Mouse (Mus musculus) cerebellum, adult 2 months (tissue): ENCODE results near the gene Fhod1. TPM values are rescaled to one million over a fixed set of nuclear protein-coding genes. Genes with fewer than 3 reads are reported as not detected.
A peak's percentile ranks its signal among the peaks of the same experiment; 100 is the strongest.

Experiments
- DNase-seq, 2 experiments: peaks; one replicate each; pipeline ENCODE4 v3.0.0; 2021
- H3K27ac ChIP-seq: fragments of 200-500 bp; 2 replicates; pipeline ENCODE4 v1.5.1; 2012; ENCODE audit warnings: low read length, control low read depth, inconsistent platforms; ENCODE audit not compliant: insufficient read depth
- H3K27me3 ChIP-seq: fragments of 200-500 bp; 2 replicates; pipeline ENCODE4 v1.6.1; 2012; ENCODE audit warnings: inconsistent platforms, mild to moderate bottlenecking, low read length, moderate library complexity; ENCODE audit not compliant: control insufficient read depth, insufficient read depth
- H3K4me1 ChIP-seq: fragments of 200-500 bp; 2 replicates; pipeline ENCODE4 v1.6.1; 2011; ENCODE audit warnings: low read length; ENCODE audit not compliant: control insufficient read depth, insufficient read depth
- H3K4me3 ChIP-seq: fragments of 200-500 bp; replicated peaks from 2 replicates; pipeline ENCODE3; 2011; ENCODE audit warnings: mild to moderate bottlenecking, low read depth, low read length, control low read depth; ENCODE audit not compliant: insufficient read depth
- CTCF ChIP-seq: fragments of 200-500 bp; IDR thresholded peaks from 2 replicates; pipeline ENCODE4 v1.5.1; 2011; ENCODE audit warnings: low read depth, mild to moderate bottlenecking, control low read depth, low read length, moderate library complexity, borderline replicate concordance; ENCODE audit not compliant: insufficient read depth
- POLR2A ChIP-seq: fragments of 200-500 bp; IDR thresholded peaks from 2 replicates; pipeline ENCODE4 v1.6.1; 2011; ENCODE audit warnings: low read length, control low read depth, borderline replicate concordance; ENCODE audit not compliant: insufficient read depth
- WGBS: fragments of 180-500 bp; shearing (Covaris S2); methylation state at CpG from one replicate; pipeline ENCODE4 v1.1.7; 2018; 5-methylcytosine and 5-hydroxymethylcytosine counted together
- polyA plus RNA-seq: library from polyadenylated mRNA; depleted of rRNA; stranded (reverse); fragments of >200 nt; gene quantifications from 2 replicates; pipeline ENCODE4 v1.2.3, GENCODE M21; 2012

Fhod1 gene
- polyA plus RNA-seq, 1 experiment, result 4.0 TPM

DNA sequence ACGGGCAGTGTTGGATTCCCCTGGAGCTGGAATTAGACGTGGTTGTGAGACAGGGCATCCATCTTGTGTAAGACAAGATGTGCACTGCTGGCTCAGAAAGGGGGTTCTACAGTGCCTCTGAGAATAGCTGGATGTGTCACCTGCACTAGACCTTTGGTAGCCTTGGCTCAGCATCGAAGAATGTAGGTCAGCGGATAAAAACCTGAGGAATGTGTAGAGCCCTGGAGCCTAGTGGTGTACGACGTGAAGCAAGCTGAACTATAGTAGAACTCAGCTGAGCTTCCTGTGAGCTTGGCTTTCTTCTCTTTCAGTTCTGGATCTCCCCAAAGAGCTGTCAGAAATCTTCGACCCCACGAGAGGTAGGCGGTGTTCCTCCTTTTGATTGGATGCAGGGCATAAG is 43.9 kb downstream of the Fhod1 start:
- no peak overlapping the region for H3K4me3 ChIP-seq
- peak in 1 of 2 experiments; percentile 20 for DNase-seq
- WGBS, result 66% methylated on average over 9 of the region's 9 CpGs
- no peak for TF ChIP-seq CTCF
- no peak for TF ChIP-seq POLR2A
- H3K27me3 ChIP-seq, result no peaks in the 10 kb centered on the region
- H3K4me1 ChIP-seq, result peaks cover 41% of the 10 kb centered on the region
- no peak overlapping the region for H3K27ac ChIP-seq

- WGBS, result 70% methylated on average over 8 of the region's 8 CpGs
- Histone ChIP-seq H3K4me3 (no peak overlapping the region), H3K4me1 (peaks cover 41% of the 10 kb centered on the region), H3K27me3 (no peaks in the 10 kb centered on the region), H3K27ac (no peak overlapping the region)
- no peak for TF ChIP-seq CTCF
- TF ChIP-seq POLR2A, result no peak
- no peak for DNase-seq
These were observed 44.4 kb downstream of the Fhod1 start for GRCm38 (mm10) chr8:105303396-105303795.

DNA sequence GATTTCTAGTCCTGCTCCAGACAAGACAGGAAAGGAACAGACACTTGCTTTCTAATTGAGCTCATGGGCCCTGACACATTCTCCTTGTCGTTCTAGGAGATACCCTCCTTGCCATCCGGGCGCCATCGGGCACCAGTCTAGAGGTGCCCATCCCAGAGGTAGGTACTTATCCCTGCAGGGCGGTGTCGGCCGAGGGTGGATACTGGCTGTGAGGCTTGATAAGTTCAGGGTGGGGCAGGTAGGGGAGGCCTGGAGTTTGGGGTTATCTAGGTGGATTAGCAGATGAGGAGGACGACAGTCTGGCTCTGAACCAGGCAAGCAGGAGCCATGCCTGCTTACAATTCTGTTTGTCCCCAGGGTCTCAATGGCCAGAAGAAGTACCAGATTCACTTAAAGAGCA is 47.8 kb downstream of the Fhod1 start:
- 94% methylated on average over 8 of the region's 8 CpGs for WGBS
- H3K4me3 ChIP-seq, result no peak overlapping the region

GRCm38 (mm10) chr8:105298351-105299252 is 49.2 kb downstream of the Fhod1 start:
- WGBS, result 29% methylated on average over 18 of the region's 18 CpGs

More for the DNA sequence above, 47.8 kb downstream of the Fhod1 start:
- no peak for TF ChIP-seq POLR2A
- TF ChIP-seq CTCF, result no peak
- no peak for DNase-seq
- no peak overlapping the region for H3K27ac ChIP-seq
- H3K27me3 ChIP-seq, result no peaks in the 10 kb centered on the region
- H3K4me1 ChIP-seq, result peaks cover 24% of the 10 kb centered on the region

DNA sequence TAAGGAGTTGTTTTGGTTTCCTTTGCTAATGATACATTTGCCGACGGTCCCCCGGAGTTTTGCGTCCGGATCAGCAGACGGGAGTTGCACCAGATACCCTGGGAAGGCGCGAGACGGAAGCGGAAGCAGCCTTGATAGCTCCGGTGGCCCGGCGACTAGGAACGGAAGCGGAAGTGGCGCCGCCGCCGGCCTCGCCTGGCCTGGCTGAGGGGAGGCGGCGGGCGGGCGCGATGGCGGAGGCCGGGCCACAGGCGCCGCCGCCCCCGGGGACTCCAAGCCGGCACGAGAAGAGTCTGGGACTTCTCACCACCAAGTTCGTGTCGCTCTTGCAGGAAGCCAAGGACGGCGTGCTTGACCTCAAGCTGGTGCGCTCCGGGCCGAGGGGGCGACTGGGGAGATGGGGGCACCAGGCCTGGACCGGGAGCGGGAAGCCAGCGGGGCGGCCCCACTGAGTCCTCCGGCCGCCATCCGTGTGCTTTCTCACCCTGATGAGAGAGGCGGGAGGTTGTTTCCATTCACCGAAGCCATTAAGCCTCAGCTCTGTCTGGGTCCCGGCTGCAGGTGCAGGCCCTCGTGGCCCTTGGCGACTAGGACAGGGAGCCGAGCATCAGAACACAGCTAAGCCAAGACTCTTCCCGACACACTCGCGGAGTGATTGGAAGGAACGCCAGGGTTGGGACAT is 50.1 kb downstream of the Fhod1 start, which contains the start of gene E2f4:
Gene E2f4 (plus strand): TSS at position 153 of the 682 bp plus-strand sequence.
- TF ChIP-seq POLR2A, result peak; percentile 42; the same call in 1 of the 2 replicates
- no peak for TF ChIP-seq CTCF
- H3K4me3 ChIP-seq, result peak within 1 kb of the TSS; percentile 92
- H3K27ac ChIP-seq, result peak within 1 kb of the TSS; percentile 59
- peaks cover 31% of the 10 kb centered on the region for H3K4me1 ChIP-seq
- H3K27me3 ChIP-seq, result no peaks in the 10 kb centered on the region
- under 1% methylated on average over 58 of the region's 58 CpGs for WGBS
- peak; percentile 91 to 94 for DNase-seq

More at GRCm38 (mm10) chr8:105298351-105299252, 49.2 kb downstream of the Fhod1 start:
- H3K27me3 ChIP-seq, result no peaks in the 10 kb centered on the region
- no peak for TF ChIP-seq POLR2A
- TF ChIP-seq CTCF, result no peak
- no peak for DNase-seq
- peaks cover 24% of the 10 kb centered on the region for H3K4me1 ChIP-seq
- H3K27ac ChIP-seq, result no peak overlapping the region
- peak overlapping the region; percentile 92 for H3K4me3 ChIP-seq

DNA sequence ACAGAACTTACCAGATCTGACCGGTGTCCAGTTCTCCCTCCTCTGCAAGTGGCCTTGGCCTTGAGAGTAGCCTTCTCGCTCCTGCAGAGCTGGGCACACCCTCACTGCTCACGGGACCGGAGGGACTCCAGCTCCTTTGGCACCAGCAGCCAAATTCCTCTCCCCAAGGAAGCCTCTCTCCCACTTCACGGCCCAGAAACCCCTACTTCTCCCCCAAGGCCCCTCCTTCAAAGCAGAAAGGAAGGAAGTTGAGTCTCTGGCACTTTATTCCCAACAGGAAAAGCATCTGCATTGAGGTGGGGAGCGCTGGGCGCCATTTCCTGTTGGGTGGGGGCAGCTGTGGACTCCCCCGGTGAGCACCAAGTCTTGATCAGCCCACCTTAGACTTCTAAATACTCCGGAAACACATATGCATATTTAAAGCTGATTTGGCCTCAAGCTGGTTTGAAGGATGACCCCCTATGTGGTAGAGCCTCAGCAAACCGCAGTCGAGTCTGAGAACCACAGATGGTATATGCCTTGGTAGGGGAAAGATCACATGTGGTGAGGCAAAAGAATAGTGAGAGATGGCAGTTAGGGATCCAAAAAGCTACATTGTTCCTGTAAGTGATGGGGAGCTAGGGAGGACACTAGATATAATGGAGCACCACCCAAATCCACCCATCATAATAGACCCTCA is 51.7 kb downstream of the Fhod1 start, which contains the start of gene Exoc3l:
Gene Exoc3l (minus strand): TSS at position 207 of the 679 bp plus-strand sequence.
- 47% methylated on average over 11 of the region's 11 CpGs for WGBS
- Histone ChIP-seq H3K4me1 (peaks cover 36% of the 10 kb centered on the region), H3K4me3 (no peak within 1 kb of the TSS), H3K27ac (peak within 1 kb of the TSS; percentile 8), H3K27me3 (no peaks in the 10 kb centered on the region)
- DNase-seq, result no peak
- no peak for TF ChIP-seq POLR2A
- no peak for TF ChIP-seq CTCF

GRCm38 (mm10) chr8:105295256-105295655 is 52.5 kb downstream of the Fhod1 start:
- peak overlapping the region; percentile 8; the same call in 1 of the 2 replicates for H3K27ac ChIP-seq
- DNase-seq, result no peak
- no peak overlapping the region for H3K4me3 ChIP-seq
- H3K27me3 ChIP-seq, result no peaks in the 10 kb centered on the region
- 61% methylated on average over 11 of the region's 11 CpGs for WGBS
- peaks cover 36% of the 10 kb centered on the region for H3K4me1 ChIP-seq
- TF ChIP-seq CTCF (no peak), POLR2A (no peak)

DNA sequence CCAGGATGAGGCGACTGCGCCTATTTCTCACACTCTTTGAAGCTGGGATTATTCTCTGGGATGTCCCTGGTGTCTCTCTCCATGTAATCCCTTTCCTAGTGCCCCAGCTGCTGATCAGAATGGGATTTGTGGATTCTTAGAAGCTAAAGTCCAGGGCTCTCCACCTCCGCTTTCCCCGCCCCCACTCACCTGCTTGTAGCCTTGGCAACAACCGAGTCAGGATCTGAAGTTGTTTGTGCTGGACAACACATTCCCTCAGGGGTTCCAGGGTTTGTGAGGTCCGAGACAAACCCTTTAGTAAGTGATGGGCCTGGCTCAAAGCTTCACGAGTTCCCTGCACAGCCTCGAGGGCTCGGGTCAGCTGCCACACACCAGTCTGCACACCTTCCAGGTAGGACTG is 53.0 kb downstream of the Fhod1 start:
- Histone ChIP-seq H3K4me3 (no peak overlapping the region), H3K27me3 (no peaks in the 10 kb centered on the region), H3K4me1 (peaks cover 40% of the 10 kb centered on the region), H3K27ac (peak overlapping the region; percentile 1)
- no peak for TF ChIP-seq CTCF
- no peak for TF ChIP-seq POLR2A
- 68% methylated on average over 9 of the region's 9 CpGs for WGBS
- no peak for DNase-seq
